ENCODE assay signal across 9 mouse cellular contexts in genomic region chr7:141123517-141123856, GRCm38 (mm10). TPM values are rescaled to one million over a fixed set of nuclear protein-coding genes. Genes with fewer than 3 reads are reported as not detected.
DNase-seq lines count a peak whose midpoint lies in the region; ATAC-seq and TF ChIP-seq lines count a peak whose summit lies in the region.
"Had no signal": no experiment of that assay in that cellular context is flagged by ENCODE, and none has a peak within 500 bp of the region (broad histone marks: within the 10 kb centered on the region; RNA-seq: fewer than 3 reads in every experiment).

No protein-coding gene starts in this region.

- TF ChIP-seq CTCF in cerebellum, adult 2 months (IDR thresholded peaks at IDR 0.05; ENCODE audit: borderline replicate concordance, insufficient read depth, low read depth, low read length): no peak

- H3K9ac ChIP-seq in neural tube, embryonic 11.5 days (ENCODE audit: low read length): peak overlapping the region; percentile 75
- H3K9ac ChIP-seq in limb, embryonic 14.5 days (ENCODE audit: low read depth, low read length, severe bottlenecking): peak overlapping the region; percentile 72
- H3K9ac ChIP-seq in stomach, embryonic 15.5 days: peak overlapping the region; percentile 48

- no peak; the same call in 1 of the 2 replicates for ATAC-seq in neural tube, embryonic 11.5 days (ENCODE audit: insufficient read depth, low FRiP score, low TSS enrichment)
- no peak; the same call in 1 of the 2 replicates for ATAC-seq in limb, embryonic 14.5 days (ENCODE audit: low FRiP score, low read depth)
- no peak for ATAC-seq in stomach, embryonic 15.5 days (ENCODE audit: insufficient read depth, low FRiP score, low read depth)

- H3K4me1 ChIP-seq in cerebellum, adult 2 months (ENCODE audit: control insufficient read depth, insufficient read depth, low read length): no peaks in the 10 kb centered on the region
- no peaks in the 10 kb centered on the region for H3K4me1 ChIP-seq in neural tube, embryonic 11.5 days (ENCODE audit: control insufficient read depth, insufficient read depth, low read length)
- peaks cover 3% of the 10 kb centered on the region; the same call in 1 of the 2 replicates for H3K4me1 ChIP-seq in limb, embryonic 14.5 days (ENCODE audit: control insufficient read depth, insufficient read depth, low read length)
- peaks cover 4% of the 10 kb centered on the region; the same call in 1 of the 2 replicates for H3K4me1 ChIP-seq in stomach, embryonic 15.5 days

- no peaks in the 10 kb centered on the region for H3K27me3 ChIP-seq in cerebellum, adult 2 months (ENCODE audit: control insufficient read depth, insufficient read depth, low read length)
- no peaks in the 10 kb centered on the region for H3K27me3 ChIP-seq in neural tube, embryonic 11.5 days (ENCODE audit: control insufficient read depth, insufficient read depth, low read length)
- no peaks in the 10 kb centered on the region for H3K27me3 ChIP-seq in limb, embryonic 14.5 days (ENCODE audit: control insufficient read depth, insufficient read depth, low read length)
- H3K27me3 ChIP-seq in stomach, embryonic 15.5 days (replicated peaks): no peaks in the 10 kb centered on the region

- no peaks in the 10 kb centered on the region for H3K36me3 ChIP-seq in neural tube, embryonic 11.5 days (ENCODE audit: control insufficient read depth, insufficient read depth, low read length)
- no peaks in the 10 kb centered on the region for H3K36me3 ChIP-seq in limb, embryonic 14.5 days (ENCODE audit: control insufficient read depth, insufficient read depth, low read length)
- H3K36me3 ChIP-seq in stomach, embryonic 15.5 days: no peaks in the 10 kb centered on the region

- peak overlapping the region; percentile 60 for H3K4me2 ChIP-seq in neural tube, embryonic 11.5 days (ENCODE audit: low read depth)
- peak overlapping the region; percentile 69 for H3K4me2 ChIP-seq in limb, embryonic 14.5 days (replicated peaks; ENCODE audit: low read depth, low read length, severe bottlenecking)
- peak overlapping the region; percentile 77 for H3K4me2 ChIP-seq in stomach, embryonic 15.5 days

- H3K9me3 ChIP-seq in neural tube, embryonic 11.5 days (ENCODE audit: control insufficient read depth, low read length): no peaks in the 10 kb centered on the region
- H3K9me3 ChIP-seq in limb, embryonic 14.5 days (ENCODE audit: control insufficient read depth, low read length): no peaks in the 10 kb centered on the region
- H3K9me3 ChIP-seq in stomach, embryonic 15.5 days: no peaks in the 10 kb centered on the region

- no peak for TF ChIP-seq POLR2A in cerebellum, adult 2 months (IDR thresholded peaks at IDR 0.05; ENCODE audit: borderline replicate concordance, insufficient read depth, low read length)
- no peak for TF ChIP-seq POLR2A in limb, embryonic 14.5 days (IDR thresholded peaks at IDR 0.05; ENCODE audit: borderline replicate concordance, extremely low read depth, insufficient read depth, insufficient read length)

- DNase-seq in cerebellum, adult 2 months: no peak
- DNase-seq in cerebellum, postnatal 4 days (ENCODE audit: low spot score in 2 of 2): no peak
- no peak for DNase-seq in neural tube, embryonic 11.5 days (ENCODE audit: low spot score)
- DNase-seq in neural tube, embryonic 10.5 days (ENCODE audit: extremely low spot score, low spot score): no peak
- DNase-seq in limb, embryonic 14.5 days (ENCODE audit: low spot score): no peak
- no peak for DNase-seq in layer of hippocampus, adult 11-12 months (ENCODE audit: low spot score)
- DNase-seq in adrenal gland, postnatal 25 days: no peak

- no peak overlapping the region for H3K27ac ChIP-seq in cerebellum, adult 2 months (ENCODE audit: insufficient read depth, low read length)
- peak overlapping the region; percentile 79 for H3K27ac ChIP-seq in neural tube, embryonic 11.5 days (ENCODE audit: low read depth, low read length)
- H3K27ac ChIP-seq in limb, embryonic 14.5 days (replicated peaks; ENCODE audit: low read depth, low read length): peak overlapping the region; percentile 72
- peak overlapping the region; percentile 87 for H3K27ac ChIP-seq in stomach, embryonic 15.5 days

- whole genome bisulfite sequencing in cerebellum, adult 2 months: 4% methylated on average over 15 of the region's 15 CpGs
- WGBS in neural tube, embryonic 11.5 days: 2% methylated on average over 15 of the region's 15 CpGs
- 4% methylated on average over 12 of the region's 15 CpGs for WGBS in limb, embryonic 14.5 days
- WGBS in stomach, embryonic 15.5 days: 3% methylated on average over 15 of the region's 15 CpGs

- H3K4me3 ChIP-seq in cerebellum, adult 2 months (replicated peaks; ENCODE audit: insufficient read depth, low read depth, low read length): peak overlapping the region; percentile 80
- peak overlapping the region; percentile 45 for H3K4me3 ChIP-seq in neural tube, embryonic 11.5 days (ENCODE audit: low read depth, low read length)
- peak overlapping the region; percentile 59 for H3K4me3 ChIP-seq in limb, embryonic 14.5 days (replicated peaks; ENCODE audit: low read length)
- peak overlapping the region; percentile 70 for H3K4me3 ChIP-seq in stomach, embryonic 15.5 days (replicated peaks)

RNA-seq across cellular contexts. Expression of gene Ptdss2, which starts 1.3 kb away (rescaled TPM):
- polyA plus RNA-seq in cerebellum, adult 2 months (2012; rRNA removed): 62.4 and 64.2 TPM in 2 replicates
- polyA plus RNA-seq in neural tube, embryonic 11.5 days (2014; fragmentation: Nextera tagmentation; extraction: Ambion mirVana): 69.0 and 69.5 TPM in 2 replicates
- 49.2 and 61.0 TPM in 2 replicates for polyA plus RNA-seq in limb, embryonic 14.5 days (2012; rRNA removed)
- polyA plus RNA-seq in limb, embryonic 14.5 days (2014; fragmentation: Nextera tagmentation; extraction: Ambion mirVana): 67.8 and 68.6 TPM in 2 replicates
- polyA plus RNA-seq in stomach, embryonic 15.5 days (2015; fragmentation: Nextera tagmentation; extraction: Ambion mirVana): 58.6 and 60.7 TPM in 2 replicates
- 29.1 and 48.2 TPM in 2 replicates for total RNA-seq in adrenal gland, postnatal 25 days (2021)

RNA-seq across cellular contexts. Expression of gene Ano9, which starts 5.9 kb away (rescaled TPM):
- 0.08 TPM in 1 of 2 replicates, not detected in the other for polyA plus RNA-seq in cerebellum, adult 2 months (2012; rRNA removed)
- polyA plus RNA-seq in neural tube, embryonic 11.5 days (2014; fragmentation: Nextera tagmentation; extraction: Ambion mirVana): 0.09 TPM in 1 of 2 replicates, not detected in the other
- polyA plus RNA-seq in limb, embryonic 14.5 days (2012; rRNA removed): 6.3 and 8.0 TPM in 2 replicates
- 3.6 and 4.3 TPM in 2 replicates for polyA plus RNA-seq in limb, embryonic 14.5 days (2014; fragmentation: Nextera tagmentation; extraction: Ambion mirVana)
- polyA plus RNA-seq in stomach, embryonic 15.5 days (2015; fragmentation: Nextera tagmentation; extraction: Ambion mirVana): 16.2 and 20.5 TPM in 2 replicates
- total RNA-seq in adrenal gland, postnatal 25 days (2021): 0.33 TPM in 1 of 2 replicates, not detected in the other
- total RNA-seq: layer of hippocampus, postnatal 25 days had no signal

RNA-seq across cellular contexts. Expression of gene Sigirr, which starts 23.1 kb away (rescaled TPM):
- 2.8 and 4.1 TPM in 2 replicates for polyA plus RNA-seq in cerebellum, adult 2 months (2012; rRNA removed)
- polyA plus RNA-seq in neural tube, embryonic 11.5 days (2014; fragmentation: Nextera tagmentation; extraction: Ambion mirVana): 2.4 and 3.1 TPM in 2 replicates
- polyA plus RNA-seq in limb, embryonic 14.5 days (2012; rRNA removed): 2.5 and 3.1 TPM in 2 replicates
- polyA plus RNA-seq in limb, embryonic 14.5 days (2014; fragmentation: Nextera tagmentation; extraction: Ambion mirVana): 2.7 and 4.0 TPM in 2 replicates
- 13.1 and 15.1 TPM in 2 replicates for polyA plus RNA-seq in stomach, embryonic 15.5 days (2015; fragmentation: Nextera tagmentation; extraction: Ambion mirVana)
- 4.5 and 5.0 TPM in 2 replicates for total RNA-seq in adrenal gland, postnatal 25 days (2021)

RNA-seq across cellular contexts. Expression of gene Pkp3, which starts 45.5 kb away (rescaled TPM):
- polyA plus RNA-seq in cerebellum, adult 2 months (2012; rRNA removed): 9.6 and 11.2 TPM in 2 replicates
- polyA plus RNA-seq in neural tube, embryonic 11.5 days (2014; fragmentation: Nextera tagmentation; extraction: Ambion mirVana): 2.3 and 2.7 TPM in 2 replicates
- polyA plus RNA-seq in limb, embryonic 14.5 days (2012; rRNA removed): 37.6 and 38.8 TPM in 2 replicates
- 62.4 and 65.9 TPM in 2 replicates for polyA plus RNA-seq in limb, embryonic 14.5 days (2014; fragmentation: Nextera tagmentation; extraction: Ambion mirVana)
- polyA plus RNA-seq in stomach, embryonic 15.5 days (2015; fragmentation: Nextera tagmentation; extraction: Ambion mirVana): 38.4 and 47.2 TPM in 2 replicates
- 0.86 and 1.2 TPM in 2 replicates for total RNA-seq in adrenal gland, postnatal 25 days (2021)
- total RNA-seq: layer of hippocampus, postnatal 25 days had no signal

RNA-seq across cellular contexts. Expression of gene Rnh1, which starts 49.2 kb away (rescaled TPM):
- 66.9 and 67.4 TPM in 2 replicates for polyA plus RNA-seq in cerebellum, adult 2 months (2012; rRNA removed)
- 69.5 and 69.7 TPM in 2 replicates for polyA plus RNA-seq in neural tube, embryonic 11.5 days (2014; fragmentation: Nextera tagmentation; extraction: Ambion mirVana)
- 92.3 and 105 TPM in 2 replicates for polyA plus RNA-seq in limb, embryonic 14.5 days (2012; rRNA removed)
- polyA plus RNA-seq in limb, embryonic 14.5 days (2014; fragmentation: Nextera tagmentation; extraction: Ambion mirVana): 190 and 216 TPM in 2 replicates
- 206 and 215 TPM in 2 replicates for polyA plus RNA-seq in stomach, embryonic 15.5 days (2015; fragmentation: Nextera tagmentation; extraction: Ambion mirVana)
- total RNA-seq in adrenal gland, postnatal 25 days (2021): 298 and 356 TPM in 2 replicates
